Mouse (Mus musculus) hindbrain, embryonic 14.5 days (tissue): ENCODE results near the gene Ehf. TPM values are rescaled to one million over a fixed set of nuclear protein-coding genes. Genes with fewer than 3 reads are reported as not detected.

Experiments
- ATAC-seq: fragments of 200-750 bp; cut with Nextera tagmentation; 2 replicates; pipeline ENCODE4 v1.8.0; 2017; ENCODE audit warnings: moderate number of reproducible peaks, mild to moderate bottlenecking, moderate TSS enrichment, moderate library complexity; ENCODE audit not compliant: low FRiP score
- DNase-seq: peaks from one replicate; pipeline ENCODE4 v3.0.0-alpha.2; 2015; ENCODE audit warnings: low spot score
- H3K27ac ChIP-seq: fragments of 300-500 bp; sonication (generic); 2 replicates; pipeline ENCODE4 v1.5.1; 2014; ENCODE audit warnings: mild to moderate bottlenecking, moderate library complexity
- H3K27me3 ChIP-seq: fragments of 300-500 bp; sonication (generic); 2 replicates; pipeline ENCODE4 v1.6.1; 2014; ENCODE audit warnings: mild to moderate bottlenecking, low read length, mixed read lengths; ENCODE audit not compliant: control insufficient read depth, insufficient read depth
- H3K36me3 ChIP-seq: fragments of 300-500 bp; sonication (generic); replicated peaks from 2 replicates; pipeline ENCODE4 v1.6.1; 2014; ENCODE audit not compliant: control insufficient read depth, insufficient read depth
- H3K4me1 ChIP-seq: fragments of 300-500 bp; sonication (generic); replicated peaks from 2 replicates; pipeline ENCODE4 v1.6.1; 2014; ENCODE audit warnings: antibody characterized with exemption, low read length, mixed read lengths; ENCODE audit not compliant: control insufficient read depth, insufficient read depth
- H3K4me2 ChIP-seq: fragments of 300-500 bp; sonication (generic); replicated peaks from 2 replicates; pipeline ENCODE4 v1.6.1; 2014; ENCODE audit warnings: mild to moderate bottlenecking, moderate library complexity
- H3K4me3 ChIP-seq: fragments of 300-500 bp; sonication (generic); replicated peaks from 2 replicates; pipeline ENCODE4 v1.5.1; 2014; ENCODE audit warnings: mild to moderate bottlenecking, low read length
- H3K9ac ChIP-seq: fragments of 300-500 bp; sonication (generic); 2 replicates; pipeline ENCODE4 v1.6.1; 2014
- H3K9me3 ChIP-seq: fragments of 300-500 bp; sonication (generic); 2 replicates; pipeline ENCODE4 v1.6.1; 2016; ENCODE audit warnings: low read length; ENCODE audit not compliant: control insufficient read depth
- WGBS: fragments of 180-500 bp; shearing (Covaris S2); extraction: QIAGEN DNeasy Blood & Tissue Kit; methylation state at CpG from one replicate; pipeline ENCODE4 v1.1.7; 2014; 5-methylcytosine and 5-hydroxymethylcytosine counted together
- polyA plus RNA-seq: library from polyadenylated mRNA; unstranded; fragments of >200 nt; fragmentation: Nextera tagmentation; extraction: Ambion mirVana; gene quantifications from 2 replicates; pipeline ENCODE4 v1.2.1, GENCODE M21; 2014

The Ehf gene
- polyA plus RNA-seq, 1 experiment from 2014 or later: 0.20 TPM

GRCm38 (mm10) chr2:103306686-103307085 lies 3.6 kb upstream of the Ehf start:
- Histone ChIP-seq H3K36me3 (no peaks in the 10 kb centered on the region), H3K4me3 (no peak overlapping the region), H3K4me1 (no peaks in the 10 kb centered on the region), H3K4me2 (no peak overlapping the region), H3K9ac (no peak overlapping the region), H3K27me3 (no peaks in the 10 kb centered on the region), H3K9me3 (no peaks in the 10 kb centered on the region), H3K27ac (no peak overlapping the region)
- 59% methylated on average over 6 of the region's 6 CpGs for WGBS
- ATAC-seq: no peak
- no peak for DNase-seq

- 70% methylated on average over 6 of the region's 6 CpGs for WGBS
- Histone ChIP-seq H3K9me3 (no peaks in the 10 kb centered on the region), H3K27me3 (no peaks in the 10 kb centered on the region), H3K27ac (no peak overlapping the region), H3K36me3 (no peaks in the 10 kb centered on the region), H3K4me3 (no peak overlapping the region), H3K4me1 (no peaks in the 10 kb centered on the region), H3K9ac (no peak overlapping the region), H3K4me2 (no peak overlapping the region)
- ATAC-seq (no peak), DNase-seq (no peak)
Observed at GRCm38 (mm10) chr2:103302669-103303068, 409 bp downstream of the Ehf start.

- DNase-seq: no peak
- Histone ChIP-seq H3K4me1 (no peaks in the 10 kb centered on the region), H3K4me3 (no peak overlapping the region), H3K9ac (no peak overlapping the region), H3K27me3 (no peaks in the 10 kb centered on the region), H3K4me2 (no peak overlapping the region), H3K36me3 (no peaks in the 10 kb centered on the region), H3K27ac (no peak overlapping the region), H3K9me3 (no peaks in the 10 kb centered on the region)
- 90% methylated on average over 13 of the region's 13 CpGs for WGBS
- ATAC-seq: no peak
Observed at GRCm38 (mm10) chr2:103298711-103299463, 4.2 kb downstream of the Ehf start.

- H3K4me3 ChIP-seq: no peak overlapping the region
- H3K4me2 ChIP-seq: no peak overlapping the region
Observed at GRCm38 (mm10) chr2:103294526-103294925, 8.6 kb downstream of the Ehf start.

GRCm38 (mm10) chr2:103293751-103294150 lies 9.3 kb downstream of the Ehf start:
- no peak overlapping the region for H3K4me3 ChIP-seq
- H3K9me3 ChIP-seq: no peaks in the 10 kb centered on the region
- WGBS: 86% methylated on average over 5 of the region's 5 CpGs
- no peak overlapping the region for H3K27ac ChIP-seq
- H3K4me1 ChIP-seq: no peaks in the 10 kb centered on the region
- no peak overlapping the region for H3K4me2 ChIP-seq
- DNase-seq: no peak
- ATAC-seq: no peak
- H3K9ac ChIP-seq: no peak overlapping the region
- no peaks in the 10 kb centered on the region for H3K27me3 ChIP-seq
- no peaks in the 10 kb centered on the region for H3K36me3 ChIP-seq

More at GRCm38 (mm10) chr2:103294526-103294925, 8.6 kb downstream of the Ehf start:
- Histone ChIP-seq H3K27ac (no peak overlapping the region), H3K9me3 (no peaks in the 10 kb centered on the region), H3K9ac (no peak overlapping the region), H3K4me1 (no peaks in the 10 kb centered on the region), H3K27me3 (no peaks in the 10 kb centered on the region), H3K36me3 (no peaks in the 10 kb centered on the region)
- no peak for DNase-seq
- ATAC-seq: no peak
- WGBS: 13% methylated on average over 3 of the region's 3 CpGs

GRCm38 (mm10) chr2:103293214-103293613 lies 9.9 kb downstream of the Ehf start:
- 36% methylated on average over 3 of the region's 3 CpGs for WGBS
- DNase-seq: no peak

GRCm38 (mm10) chr2:103290705-103291269 lies 12.3 kb downstream of the Ehf start:
- H3K36me3 ChIP-seq: no peaks in the 10 kb centered on the region

More at GRCm38 (mm10) chr2:103293214-103293613, 9.9 kb downstream of the Ehf start:
- Histone ChIP-seq H3K9me3 (no peaks in the 10 kb centered on the region), H3K27ac (no peak overlapping the region), H3K36me3 (no peaks in the 10 kb centered on the region), H3K9ac (no peak overlapping the region), H3K4me3 (no peak overlapping the region), H3K4me1 (no peaks in the 10 kb centered on the region), H3K27me3 (no peaks in the 10 kb centered on the region), H3K4me2 (no peak overlapping the region)
- no peak for ATAC-seq

GRCm38 (mm10) chr2:103290167-103290566 lies 12.9 kb downstream of the Ehf start:
- ATAC-seq: no peak
- H3K4me1 ChIP-seq: no peaks in the 10 kb centered on the region

More at GRCm38 (mm10) chr2:103290705-103291269, 12.3 kb downstream of the Ehf start:
- no peak overlapping the region for H3K4me2 ChIP-seq
- H3K9me3 ChIP-seq: no peaks in the 10 kb centered on the region
- no peak for ATAC-seq
- 39% methylated on average over 2 of the region's 2 CpGs for WGBS
- H3K4me1 ChIP-seq: no peaks in the 10 kb centered on the region
- no peak for DNase-seq
- no peak overlapping the region for H3K9ac ChIP-seq
- no peaks in the 10 kb centered on the region for H3K27me3 ChIP-seq
- no peak overlapping the region for H3K27ac ChIP-seq
- H3K4me3 ChIP-seq: no peak overlapping the region

GRCm38 (mm10) chr2:103289407-103289950 lies 13.6 kb downstream of the Ehf start:
- H3K27ac ChIP-seq: no peak overlapping the region
- no peaks in the 10 kb centered on the region for H3K36me3 ChIP-seq
- no peaks in the 10 kb centered on the region for H3K4me1 ChIP-seq
- no peak overlapping the region for H3K9ac ChIP-seq
- DNase-seq: no peak
- H3K9me3 ChIP-seq: no peaks in the 10 kb centered on the region
- H3K4me3 ChIP-seq: no peak overlapping the region
- ATAC-seq: no peak
- 78% methylated on average over 7 of the region's 7 CpGs for WGBS
- H3K27me3 ChIP-seq: no peaks in the 10 kb centered on the region
- H3K4me2 ChIP-seq: no peak overlapping the region

More at GRCm38 (mm10) chr2:103290167-103290566, 12.9 kb downstream of the Ehf start:
- no peaks in the 10 kb centered on the region for H3K27me3 ChIP-seq
- WGBS: 94% methylated on average over 3 of the region's 3 CpGs
- no peak overlapping the region for H3K4me2 ChIP-seq
- no peak overlapping the region for H3K27ac ChIP-seq
- H3K9me3 ChIP-seq: no peaks in the 10 kb centered on the region
- H3K4me3 ChIP-seq: no peak overlapping the region
- H3K9ac ChIP-seq: no peak overlapping the region
- H3K36me3 ChIP-seq: no peaks in the 10 kb centered on the region
- no peak for DNase-seq
